Mouse (Mus musculus) forebrain, postnatal 0 days (tissue): ENCODE measurements at regions not wholly inside any gene's neighbourhood (a gene's known extent, or its start where the extent isn't known, plus 50 kb on each side); places are given as distances from the start of the nearest gene placed in this dataset.

Experiments used
- ATAC-seq: fragments of 200-750 bp; cut with Nextera tagmentation; 2 replicates; pipeline ENCODE4 v1.8.0; 2017; ENCODE audit warnings: mild to moderate bottlenecking, moderate library complexity
- DNase-seq: peaks from one replicate; pipeline ENCODE4 v3.0.0-alpha.2; 2015
- H3K27ac ChIP-seq: fragments of 300-500 bp; sonication (generic); 2 replicates; pipeline ENCODE4 v1.5.1; 2014; ENCODE audit warnings: low read depth, mild to moderate bottlenecking, antibody characterized with exemption, low read length, moderate library complexity, mixed read lengths
- H3K27me3 ChIP-seq: fragments of 300-500 bp; sonication (generic); 2 replicates; pipeline ENCODE4 v1.6.1; 2014; ENCODE audit warnings: mild to moderate bottlenecking, low read length, mixed read lengths; ENCODE audit not compliant: insufficient read depth
- H3K36me3 ChIP-seq: fragments of 300-500 bp; sonication (generic); 2 replicates; pipeline ENCODE4 v1.6.1; 2014; ENCODE audit warnings: mild to moderate bottlenecking, moderate library complexity; ENCODE audit not compliant: insufficient read depth
- H3K4me1 ChIP-seq: fragments of 300-500 bp; sonication (generic); 2 replicates; pipeline ENCODE4 v1.6.1; 2014; ENCODE audit warnings: antibody characterized with exemption; ENCODE audit not compliant: insufficient read depth
- H3K4me2 ChIP-seq: fragments of 300-500 bp; sonication (generic); 2 replicates; pipeline ENCODE4 v1.6.1; 2014; ENCODE audit warnings: low read depth, mild to moderate bottlenecking, moderate library complexity
- H3K4me3 ChIP-seq: fragments of 300-500 bp; sonication (generic); 2 replicates; pipeline ENCODE4 v1.5.1; 2014; ENCODE audit warnings: low read depth, low read length, mixed read lengths
- H3K9ac ChIP-seq: fragments of 300-500 bp; sonication (generic); 2 replicates; pipeline ENCODE4 v1.6.1; 2014; ENCODE audit warnings: mild to moderate bottlenecking
- H3K9me3 ChIP-seq: fragments of 300-500 bp; sonication (generic); 2 replicates; pipeline ENCODE4 v1.6.1; 2016; ENCODE audit warnings: low read length
- CTCF ChIP-seq: sonication (generic); IDR thresholded peaks from 2 replicates; pipeline ENCODE4 v1.5.1; 2016; ENCODE audit warnings: antibody characterized with exemption, control low read depth, low read depth
- WGBS: fragments of 180-500 bp; shearing (Covaris S2); extraction: QIAGEN DNeasy Blood & Tissue Kit; methylation state at CpG from one replicate; pipeline ENCODE4 v1.1.7; 2014; 5-methylcytosine and 5-hydroxymethylcytosine counted together

DNA sequence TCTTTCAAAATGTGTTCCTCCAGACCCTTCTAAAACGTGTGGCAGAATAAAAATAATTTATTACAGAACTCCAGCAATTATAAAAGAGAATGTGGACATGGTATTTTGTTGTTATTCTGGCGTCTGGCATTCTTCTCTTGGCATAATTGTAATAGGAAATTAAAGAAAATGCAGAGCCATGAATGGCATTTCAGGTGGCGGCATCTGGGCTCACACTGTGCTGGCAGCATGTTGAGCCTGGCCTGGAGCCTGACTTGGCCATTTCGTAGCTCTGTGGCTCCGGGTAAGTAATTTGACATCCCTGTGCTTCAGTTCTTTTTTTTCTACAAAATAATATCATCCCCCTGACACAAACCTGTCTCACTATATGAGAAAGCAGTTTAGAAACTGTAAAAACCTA, 168.0 kb upstream of the Thbs1 start:
- Histone ChIP-seq H3K4me2 (no peak overlapping the region), H3K36me3 (no peaks in the 10 kb centered on the region), H3K27ac (no peak overlapping the region), H3K9me3 (no peaks in the 10 kb centered on the region), H3K4me1 (no peaks in the 10 kb centered on the region), H3K4me3 (no peak overlapping the region), H3K9ac (no peak overlapping the region), H3K27me3 (no peaks in the 10 kb centered on the region)
- no peak for DNase-seq
- TF ChIP-seq CTCF, result no peak
- WGBS, result 31% methylated on average over 5 of the region's 5 CpGs
- no peak for ATAC-seq

DNA sequence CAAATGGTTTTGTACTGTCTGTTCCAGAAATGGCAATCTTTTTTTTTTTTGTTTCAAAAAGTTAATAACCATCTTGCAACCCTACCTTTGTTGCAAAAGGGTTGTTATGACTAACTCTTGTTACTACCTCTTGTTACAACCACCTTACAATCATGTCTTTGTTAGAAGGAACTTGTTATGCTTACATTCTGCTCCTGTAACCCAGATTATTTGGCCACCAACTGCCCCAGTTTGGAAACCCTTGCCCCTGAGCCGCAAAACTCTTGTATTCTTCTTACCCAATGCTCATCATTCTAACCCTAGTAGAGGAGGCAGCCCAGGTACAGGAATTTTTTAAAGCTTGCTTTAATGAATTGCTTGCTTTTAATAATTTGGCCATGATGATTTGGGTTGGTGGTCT, 167.4 kb upstream of the Thbs1 start:
- TF ChIP-seq CTCF, result no peak
- Histone ChIP-seq H3K4me1 (no peaks in the 10 kb centered on the region), H3K27ac (no peak overlapping the region), H3K4me3 (no peak overlapping the region), H3K9ac (no peak overlapping the region), H3K4me2 (no peak overlapping the region), H3K36me3 (no peaks in the 10 kb centered on the region), H3K9me3 (no peaks in the 10 kb centered on the region), H3K27me3 (no peaks in the 10 kb centered on the region)
- DNase-seq, result no peak
- ATAC-seq, result no peak
- 82% methylated on average over 1 of the region's 1 CpGs for WGBS

GRCm38 (mm10) chr2:117944942-117945341, 166.7 kb upstream of the Thbs1 start:
- no peak overlapping the region for H3K4me2 ChIP-seq
- DNase-seq, result no peak
- no peak overlapping the region for H3K27ac ChIP-seq
- no peaks in the 10 kb centered on the region for H3K9me3 ChIP-seq
- TF ChIP-seq CTCF, result no peak
- no peaks in the 10 kb centered on the region for H3K27me3 ChIP-seq
- no peak for ATAC-seq
- H3K9ac ChIP-seq, result no peak overlapping the region
- WGBS, result 91% methylated on average over 2 of the region's 2 CpGs
- no peaks in the 10 kb centered on the region for H3K36me3 ChIP-seq
- H3K4me1 ChIP-seq, result no peaks in the 10 kb centered on the region
- no peak overlapping the region for H3K4me3 ChIP-seq

- no peak for TF ChIP-seq CTCF
- Histone ChIP-seq H3K9ac (no peak overlapping the region), H3K4me3 (no peak overlapping the region), H3K4me2 (no peak overlapping the region), H3K27ac (no peak overlapping the region), H3K4me1 (no peaks in the 10 kb centered on the region), H3K9me3 (no peaks in the 10 kb centered on the region), H3K36me3 (no peaks in the 10 kb centered on the region), H3K27me3 (no peaks in the 10 kb centered on the region)
- DNase-seq (no peak), ATAC-seq (no peak)
- 33% methylated on average over 5 of the region's 5 CpGs for WGBS
Observed at GRCm38 (mm10) chr2:117950431-117951336, 161.0 kb upstream of the Thbs1 start.

DNA sequence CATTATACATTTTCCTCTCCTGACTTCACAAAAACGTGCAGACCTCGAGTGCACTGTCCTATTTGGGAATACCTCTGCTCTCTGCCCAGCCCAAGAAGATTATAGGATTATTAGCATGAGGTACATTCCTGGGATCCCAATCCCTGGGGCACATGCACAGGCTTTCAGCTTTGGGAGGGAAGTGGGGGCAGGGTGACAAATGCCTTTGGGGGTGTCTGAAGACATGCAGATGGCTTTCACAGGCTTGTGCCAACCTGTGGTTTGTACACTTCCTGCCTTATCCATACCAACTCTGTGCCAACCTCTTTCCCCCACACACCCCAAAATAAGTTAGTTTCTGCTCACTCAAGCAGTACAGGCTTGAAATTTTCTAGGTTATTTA, 160.3 kb upstream of the Thbs1 start:
- Histone ChIP-seq H3K4me3 (no peak overlapping the region), H3K9me3 (no peaks in the 10 kb centered on the region), H3K27ac (no peak overlapping the region), H3K27me3 (no peaks in the 10 kb centered on the region), H3K36me3 (no peaks in the 10 kb centered on the region), H3K4me1 (no peaks in the 10 kb centered on the region), H3K4me2 (no peak overlapping the region), H3K9ac (no peak overlapping the region)
- ATAC-seq, result no peak
- no peak for TF ChIP-seq CTCF
- DNase-seq, result no peak
- 53% methylated on average over 2 of the region's 2 CpGs for WGBS

GRCm38 (mm10) chr2:117958737-117959136, 152.9 kb upstream of the Thbs1 start:
- no peaks in the 10 kb centered on the region for H3K9me3 ChIP-seq
- 95% methylated on average over 4 of the region's 4 CpGs for WGBS
- H3K27me3 ChIP-seq, result no peaks in the 10 kb centered on the region
- H3K36me3 ChIP-seq, result no peaks in the 10 kb centered on the region
- no peak overlapping the region for H3K27ac ChIP-seq
- no peak overlapping the region for H3K4me2 ChIP-seq
- H3K4me1 ChIP-seq, result no peaks in the 10 kb centered on the region
- DNase-seq (no peak), ATAC-seq (no peak)
- no peak for TF ChIP-seq CTCF
- H3K9ac ChIP-seq, result no peak overlapping the region
- no peak overlapping the region for H3K4me3 ChIP-seq

DNA sequence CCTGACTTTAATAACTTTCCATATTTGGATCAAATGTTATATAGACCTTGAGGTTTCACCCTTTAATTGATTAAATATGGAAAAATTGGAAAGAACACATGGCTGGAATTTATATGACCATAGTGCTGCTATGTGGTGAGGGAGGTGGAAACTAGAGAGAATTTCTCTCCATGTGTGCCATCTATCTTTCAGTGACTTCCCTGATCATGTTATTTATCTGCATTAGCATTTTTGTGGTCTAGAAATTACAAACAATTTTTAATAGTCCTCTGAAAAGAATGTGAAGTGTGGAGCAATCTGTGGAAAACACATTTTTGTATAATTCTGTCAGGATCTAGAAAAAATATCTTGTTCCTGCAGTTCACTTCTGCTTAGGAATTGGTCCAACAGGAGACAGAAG, 152.2 kb upstream of the Thbs1 start:
- no peak for TF ChIP-seq CTCF
- DNase-seq, result no peak

More for the DNA sequence above, 152.2 kb upstream of the Thbs1 start:
- H3K27ac ChIP-seq, result no peak overlapping the region
- no peaks in the 10 kb centered on the region for H3K9me3 ChIP-seq
- no peak for ATAC-seq
- no peaks in the 10 kb centered on the region for H3K4me1 ChIP-seq
- H3K27me3 ChIP-seq, result no peaks in the 10 kb centered on the region
- H3K9ac ChIP-seq, result no peak overlapping the region
- no peak overlapping the region for H3K4me2 ChIP-seq
- H3K36me3 ChIP-seq, result no peaks in the 10 kb centered on the region
- no peak overlapping the region for H3K4me3 ChIP-seq
